Comparison of ENCODE assay signal across 18 mouse cellular contexts in the genomic region with DNA sequence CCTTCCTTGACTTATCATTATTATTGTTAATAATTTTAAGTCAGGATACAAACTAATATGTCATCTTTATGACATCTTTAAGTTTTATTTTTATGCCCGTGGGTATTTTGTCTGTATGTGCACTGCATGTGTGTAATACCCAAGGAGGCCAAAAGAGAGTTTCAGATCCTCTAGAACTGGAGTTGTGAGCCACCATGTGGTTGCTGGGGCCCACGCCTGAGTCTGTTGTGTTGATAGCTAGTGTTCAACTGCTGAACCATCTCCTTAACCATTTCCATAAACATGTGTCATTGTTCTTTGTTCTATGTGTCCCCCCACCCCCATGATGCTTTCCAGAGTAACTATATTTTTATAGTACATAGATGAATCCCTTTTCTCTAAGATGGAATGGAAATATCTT.
"Had no signal": no experiment of that assay in that cellular context is flagged by ENCODE, and none has a peak within 500 bp of the region (broad histone marks: within the 10 kb centered on the region; RNA-seq: fewer than 3 reads in every experiment).

No protein-coding gene starts in this region.

- H3K4me1 ChIP-seq: intestine, embryonic 15.5 days; liver, embryonic 13.5 days; neural tube, embryonic 12.5 days; neural tube, embryonic 15.5 days had no signal

- H3K4me2 ChIP-seq: intestine, embryonic 15.5 days; kidney, embryonic 15.5 days; liver, embryonic 13.5 days; midbrain, embryonic 11.5 days; neural tube, embryonic 12.5 days; neural tube, embryonic 15.5 days had no signal

- H3K9ac ChIP-seq: intestine, embryonic 15.5 days; kidney, embryonic 15.5 days; liver, embryonic 13.5 days; neural tube, embryonic 12.5 days; neural tube, embryonic 15.5 days had no signal

- H3K4me3 ChIP-seq: intestine, embryonic 15.5 days; kidney, embryonic 15.5 days; left cerebral cortex, adult 2 months; liver, embryonic 13.5 days; neural tube, embryonic 12.5 days; neural tube, embryonic 15.5 days had no signal

- DNase-seq: kidney, adult 2 months; kidney, postnatal 14 days; kidney, postnatal 4 days; layer of hippocampus, adult 9-11 months; liver, embryonic 13.5 days; lung, adult 2 months; lung, postnatal 36 days; midbrain, embryonic 14.5 days; retina, postnatal 1 day; right cerebral cortex, postnatal 25 days; thymus, adult 18-20 months; thymus, postnatal 4 days had no signal

- H3K27ac ChIP-seq: intestine, embryonic 15.5 days; kidney, embryonic 15.5 days; left cerebral cortex, adult 2 months; liver, embryonic 13.5 days; neural tube, embryonic 12.5 days; neural tube, embryonic 15.5 days had no signal

- H3K36me3 ChIP-seq: intestine, embryonic 15.5 days; kidney, embryonic 15.5 days; liver, embryonic 13.5 days; neural tube, embryonic 12.5 days; neural tube, embryonic 15.5 days had no signal

- H3K27me3 ChIP-seq: intestine, embryonic 15.5 days; kidney, embryonic 15.5 days; liver, embryonic 13.5 days; neural tube, embryonic 12.5 days; neural tube, embryonic 15.5 days had no signal

- H3K9me3 ChIP-seq: intestine, embryonic 15.5 days; kidney, embryonic 15.5 days; liver, embryonic 13.5 days; neural tube, embryonic 12.5 days; neural tube, embryonic 15.5 days had no signal

- ATAC-seq: intestine, embryonic 15.5 days had no signal
